Mouse (Mus musculus): ENCODE measurements around the gene Ucn2.

Gene Ucn2

GRCm38 (mm10) chr9:109032435-109032834 lies 46.6 kb downstream of the Ucn2 start:
- no peak for DNase-seq

Data from cerebellum, adult 11-12 months (tissue).